Mouse (Mus musculus) urinary bladder, postnatal 14 days (tissue): ENCODE measurements at regions not wholly inside any gene's neighbourhood (a gene's known extent, or its start where the extent isn't known, plus 50 kb on each side); places are given as distances from the start of the nearest gene placed in this dataset.

Experiments
- DNase-seq: peaks from one replicate; pipeline ENCODE4 v3.0.0; 2021; ENCODE audit warnings: low spot score

DNA sequence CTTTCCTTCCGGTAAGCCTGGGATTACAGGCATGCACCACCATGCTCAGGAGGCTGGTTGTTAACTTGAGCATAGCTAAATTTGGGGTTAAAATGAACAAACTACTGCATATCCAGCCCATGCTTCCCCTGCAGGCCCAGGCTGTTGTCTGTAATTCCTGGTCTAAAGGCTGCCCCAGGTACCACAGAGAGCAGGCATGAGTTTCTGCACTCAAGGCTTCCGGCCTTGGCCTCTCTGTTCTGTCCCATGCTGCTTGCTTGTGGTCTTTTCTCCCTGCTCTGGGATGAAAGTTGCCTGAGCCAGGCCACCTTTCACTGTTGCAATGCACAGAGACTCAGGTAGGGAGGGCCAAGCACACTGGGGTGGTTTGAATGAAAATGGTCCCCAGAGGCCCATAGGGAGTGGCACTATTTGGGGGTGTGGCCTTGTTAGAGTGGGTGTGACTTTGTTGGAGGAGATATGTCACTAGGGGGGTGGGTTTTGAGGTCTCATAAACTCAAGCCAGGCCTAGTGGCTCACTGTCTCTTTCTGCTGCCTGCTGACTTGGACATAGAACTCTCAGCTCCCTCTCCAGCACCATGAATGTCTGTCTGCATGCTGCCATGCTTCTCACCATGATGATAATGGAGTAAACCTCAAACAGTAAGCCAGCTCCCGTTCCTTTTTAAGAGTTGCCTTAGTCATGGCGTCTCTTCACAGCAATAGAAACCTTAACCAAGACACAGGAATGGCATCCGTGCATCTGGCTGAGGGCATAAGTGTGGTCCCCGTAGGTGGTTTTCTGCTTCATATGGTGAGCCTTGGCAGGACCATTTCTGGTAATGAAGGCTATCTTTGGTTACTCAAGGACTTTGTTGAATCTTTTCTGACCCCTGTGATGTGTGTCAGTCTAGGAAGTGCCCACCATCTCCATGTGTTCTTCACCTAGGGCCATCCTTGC lies 86.7 kb upstream of the Zfp366 start:
- DNase-seq: no peak

DNA sequence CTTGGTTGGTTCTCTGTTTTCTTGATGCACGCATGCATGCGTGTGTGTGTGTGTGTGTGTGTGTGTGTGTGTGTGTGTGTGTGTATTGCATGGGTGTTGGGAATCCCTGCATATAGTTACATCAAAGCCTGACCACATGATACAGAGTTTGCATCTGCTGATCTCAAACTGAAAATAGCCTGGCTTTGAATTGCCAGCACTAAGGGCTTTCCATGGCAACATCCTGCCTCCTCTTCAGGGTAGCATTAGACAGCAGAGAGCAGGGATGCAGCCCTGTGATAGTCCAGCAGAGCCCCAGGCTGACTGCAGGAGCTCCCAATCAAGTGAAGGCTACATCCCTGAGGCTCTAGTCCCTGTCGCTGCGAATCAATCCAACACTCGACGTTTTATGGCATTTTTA lies 87.8 kb upstream of the Zfp366 start:
- DNase-seq: no peak

DNA sequence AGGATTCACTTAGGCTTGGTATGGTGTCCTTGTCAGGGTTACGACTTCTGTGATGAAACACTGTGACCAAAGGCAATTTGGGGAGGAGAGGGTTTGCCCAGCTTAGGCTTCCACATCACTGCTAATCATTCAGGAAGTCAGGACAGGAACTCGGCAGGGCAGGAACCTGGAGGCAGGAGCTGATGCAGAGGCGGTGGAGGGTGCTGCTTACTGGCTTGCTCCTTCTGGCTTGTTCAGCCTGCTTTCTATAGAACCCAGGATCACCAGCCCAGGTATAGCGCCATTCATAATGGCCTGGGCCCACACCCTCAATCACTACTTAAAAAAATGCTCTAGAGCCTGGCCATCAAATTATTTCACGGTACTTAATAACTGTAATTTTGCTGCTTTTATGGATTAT lies 89.6 kb upstream of the Zfp366 start:
- DNase-seq: no peak

DNA sequence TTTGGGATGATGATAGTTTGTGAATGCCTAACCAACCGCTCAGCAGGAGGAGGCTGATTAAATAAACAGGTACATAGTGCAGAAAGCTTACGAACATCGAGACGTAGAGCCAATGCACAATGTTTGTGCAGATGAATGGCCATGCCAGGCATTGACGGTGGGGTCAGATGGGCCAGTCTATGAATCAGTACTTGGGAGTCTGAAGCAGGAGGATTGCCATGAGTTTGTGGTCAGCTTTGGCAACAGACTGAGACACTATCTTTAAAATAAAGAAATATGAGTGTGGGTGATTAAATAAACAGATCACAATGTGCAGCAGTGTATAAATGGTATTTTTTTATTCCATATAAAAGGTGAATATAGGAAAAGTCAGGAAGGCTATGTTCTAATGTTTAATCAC lies 90.4 kb upstream of the Zfp366 start:
- DNase-seq: no peak

DNA sequence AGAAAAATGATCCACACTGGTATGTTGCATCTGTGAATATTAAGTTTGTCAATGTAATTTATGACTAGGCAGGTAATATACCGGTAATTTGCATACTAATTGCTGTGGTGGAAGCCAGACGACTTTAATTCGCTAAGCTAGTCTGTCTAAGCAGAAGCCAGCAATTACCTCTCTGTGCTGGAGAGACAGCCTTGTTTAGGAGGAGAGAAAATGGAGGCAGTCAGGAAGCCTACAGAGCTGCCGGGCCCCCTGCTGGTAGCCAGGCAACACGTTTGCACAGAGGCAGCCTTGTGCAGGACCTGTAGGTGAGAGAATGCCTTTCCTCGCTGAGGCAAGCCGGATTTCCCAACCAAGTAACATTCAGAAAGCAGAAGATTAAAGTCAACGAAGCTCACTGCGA lies 91.4 kb upstream of the Zfp366 start:
- DNase-seq: peak; percentile 81

DNA sequence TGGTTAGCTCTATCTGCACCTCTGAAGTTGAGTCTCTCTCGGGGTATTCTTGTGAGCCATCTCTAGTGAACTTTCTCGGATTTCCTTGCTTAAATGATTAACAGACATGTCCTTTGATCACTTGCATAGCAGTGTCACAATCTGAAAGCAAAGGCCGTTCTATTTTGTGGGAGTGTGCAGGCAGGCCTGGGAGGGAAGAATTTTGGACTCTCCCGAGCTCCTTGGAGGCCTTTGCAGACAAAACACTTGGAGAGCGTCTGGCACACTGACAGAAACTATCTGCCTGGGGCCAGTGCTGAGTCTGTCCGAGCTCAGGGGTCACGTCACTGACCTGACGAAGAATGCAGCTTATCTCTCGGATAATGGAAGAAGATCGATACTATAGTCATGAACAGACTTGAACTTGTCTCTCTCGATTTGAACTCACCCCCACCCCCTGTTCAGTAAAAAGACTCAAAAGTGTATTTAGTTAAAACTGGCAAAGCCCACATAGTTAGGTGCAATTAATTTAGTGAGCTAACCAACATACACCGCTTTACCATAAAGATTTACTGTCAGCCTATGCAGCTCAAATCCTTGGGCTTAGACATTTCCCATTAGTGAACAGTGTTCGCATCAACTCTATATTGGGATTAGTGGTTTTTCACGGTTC lies 92.2 kb upstream of the Zfp366 start:
- peak; percentile 39 for DNase-seq

DNA sequence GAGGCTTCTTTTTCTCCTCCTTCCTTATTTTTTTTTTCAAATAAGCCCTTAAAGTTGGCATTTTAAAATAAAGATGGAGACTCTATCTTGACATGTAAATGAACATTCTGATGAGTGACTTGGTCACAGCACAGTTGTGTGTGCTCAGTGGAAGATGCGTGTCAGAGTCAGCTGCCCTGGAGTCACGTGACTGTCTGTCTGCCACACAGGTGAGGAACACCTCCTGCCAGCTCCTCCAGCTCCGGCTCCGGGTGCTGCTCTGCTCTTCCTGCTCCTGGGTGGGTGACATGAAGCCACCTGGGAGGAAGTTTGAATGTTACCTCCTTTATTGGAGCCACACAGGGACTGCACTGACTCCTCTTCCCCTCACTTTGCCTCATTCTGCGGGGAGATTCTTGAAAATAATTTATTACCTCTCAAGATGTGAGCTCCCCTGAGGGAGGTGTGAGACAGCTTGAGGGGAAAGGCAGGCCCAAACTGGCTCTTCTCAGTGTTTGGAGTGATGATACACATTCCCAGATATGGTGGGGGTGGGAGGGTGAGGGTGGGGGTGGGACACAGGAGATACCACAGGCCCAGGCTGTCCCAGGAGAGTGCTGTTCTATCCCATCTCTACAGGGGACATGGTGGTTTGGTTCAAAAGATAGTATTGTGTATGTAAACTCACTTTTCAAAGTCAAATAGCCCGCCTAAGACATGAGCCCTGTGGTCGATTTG lies 92.9 kb upstream of the Zfp366 start:
- DNase-seq: no peak

DNA sequence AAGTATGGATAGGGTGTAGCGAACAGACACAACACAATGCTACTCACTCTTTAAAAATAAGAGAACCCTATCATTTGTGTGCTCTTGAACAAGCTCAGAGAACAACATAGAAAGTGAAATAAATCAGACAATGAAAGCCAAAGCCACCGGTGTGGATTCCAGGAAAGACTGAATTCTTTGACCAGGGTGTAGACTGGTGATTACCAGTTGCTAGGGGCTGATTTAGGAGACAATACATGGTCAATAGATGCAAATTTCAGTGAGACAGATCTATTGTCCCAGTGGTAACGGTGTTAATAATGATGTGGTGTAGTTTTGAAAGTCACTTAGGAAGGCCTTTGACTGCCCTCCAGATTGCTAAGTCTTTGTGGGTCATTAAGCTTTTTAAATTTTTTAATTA lies 94.3 kb upstream of the Zfp366 start:
- DNase-seq: no peak

DNA sequence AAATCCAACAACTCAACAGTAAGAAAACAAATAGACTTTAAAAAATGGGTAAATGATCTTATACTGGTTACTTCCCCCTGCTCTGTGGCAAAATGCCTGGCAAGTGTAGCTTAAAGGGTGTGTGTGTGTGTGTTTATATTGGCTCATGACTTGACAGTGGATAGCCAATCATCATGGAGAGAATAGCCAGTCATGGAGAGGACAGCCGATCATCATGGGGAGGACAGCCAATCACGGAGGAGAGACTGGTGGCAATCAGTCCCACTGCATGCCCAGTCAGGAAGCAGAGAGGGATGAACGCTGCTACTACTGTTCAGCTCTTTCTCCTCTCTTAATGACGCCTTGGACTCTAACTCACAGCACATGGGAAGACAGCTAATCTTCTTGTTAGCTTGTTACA lies 96.3 kb upstream of the Zfp366 start:
- no peak for DNase-seq

DNA sequence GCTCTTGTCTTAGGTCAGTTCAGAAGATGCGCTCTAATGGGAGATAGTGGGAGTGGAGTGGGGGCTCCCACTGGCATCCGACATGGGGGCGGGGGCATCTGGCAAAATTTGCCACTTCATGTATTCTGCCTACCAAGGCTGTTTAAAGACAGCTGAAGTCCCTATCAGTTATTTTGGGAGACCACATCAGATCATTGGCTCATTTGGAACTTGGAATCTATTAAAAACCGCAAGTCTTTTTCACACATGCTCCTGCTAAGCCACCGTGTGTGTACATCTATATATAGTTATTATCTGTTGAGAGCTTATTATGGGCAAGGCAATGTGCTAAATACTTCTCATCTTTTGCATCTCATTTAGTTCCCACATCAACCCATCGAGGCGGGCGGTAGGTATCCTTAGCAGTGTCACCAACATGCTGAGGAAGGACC lies 95.0 kb upstream of the 1700024P04Rik start:
- no peak for DNase-seq

DNA sequence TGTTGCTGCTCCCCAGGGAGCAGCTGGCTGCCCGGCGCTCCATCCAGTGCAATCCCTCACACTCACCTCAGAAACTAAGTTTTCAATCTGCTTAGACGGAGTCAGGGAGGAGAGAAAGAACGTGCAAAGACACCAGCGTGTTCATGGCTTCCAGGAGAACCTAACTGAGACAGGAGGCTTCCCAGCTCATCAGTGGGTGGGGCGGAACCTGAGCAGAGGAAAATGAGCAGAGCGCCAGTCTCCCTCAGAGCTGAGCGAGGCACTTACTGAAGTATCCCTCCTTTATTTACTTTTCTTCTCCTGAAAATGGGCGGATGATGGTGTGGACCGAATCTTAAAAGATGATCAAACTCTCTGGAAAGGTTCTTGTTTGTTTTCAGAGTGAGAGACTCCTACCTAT lies 94.3 kb upstream of the 1700024P04Rik start:
- DNase-seq: no peak

DNA sequence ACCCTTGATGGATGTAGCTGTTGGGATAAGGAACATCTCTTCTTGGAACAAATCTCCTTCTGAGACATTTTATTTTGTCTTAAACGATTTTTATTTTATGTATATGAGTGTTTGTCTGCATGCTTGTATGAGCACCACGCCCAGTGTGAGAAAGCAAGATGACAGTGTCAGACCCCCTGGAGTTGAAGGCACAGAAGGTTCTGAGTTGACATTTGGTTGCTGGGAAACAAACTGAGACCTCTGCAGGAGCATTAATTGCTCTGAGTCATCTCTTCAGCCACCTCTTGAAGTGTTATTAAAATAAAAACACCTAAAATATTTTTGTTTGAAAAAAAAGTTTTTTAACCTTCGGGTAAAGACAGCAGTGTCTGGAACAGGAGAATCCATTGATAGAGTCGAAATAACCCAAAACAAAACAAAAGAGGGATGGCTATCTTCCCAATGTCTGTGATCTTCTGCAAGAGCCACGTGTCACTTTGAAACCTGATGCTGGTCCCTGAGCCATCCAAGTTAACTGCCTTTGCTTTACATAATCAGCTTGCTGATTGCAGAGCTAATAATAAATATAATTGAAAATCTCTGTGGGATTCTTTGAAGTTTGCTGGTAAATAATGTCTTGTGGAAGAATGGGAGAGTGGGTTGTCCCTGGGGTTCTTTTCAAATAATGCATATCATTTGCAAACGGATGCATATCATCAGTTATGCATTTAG lies 92.8 kb upstream of the 1700024P04Rik start:
- DNase-seq: no peak

DNA sequence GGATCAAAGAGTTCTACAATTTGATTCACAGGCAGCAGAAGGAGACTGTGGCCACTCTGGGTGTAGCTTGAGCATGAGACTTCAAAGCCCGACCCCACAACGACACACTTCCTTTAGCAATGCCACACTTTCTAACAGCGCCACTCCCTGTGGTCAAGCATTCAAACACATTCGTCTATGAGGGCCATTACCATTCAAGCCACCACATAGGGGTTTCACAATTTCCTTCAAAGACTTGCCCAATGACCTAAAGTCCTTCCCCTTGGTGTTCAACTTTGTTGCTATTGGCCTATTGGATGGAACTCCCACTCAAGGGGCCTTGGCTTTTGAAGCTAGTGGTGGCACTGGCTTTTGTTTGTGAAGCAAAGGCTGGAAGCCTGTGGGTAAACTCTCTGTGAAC lies 91.1 kb upstream of the 1700024P04Rik start:
- DNase-seq: no peak

DNA sequence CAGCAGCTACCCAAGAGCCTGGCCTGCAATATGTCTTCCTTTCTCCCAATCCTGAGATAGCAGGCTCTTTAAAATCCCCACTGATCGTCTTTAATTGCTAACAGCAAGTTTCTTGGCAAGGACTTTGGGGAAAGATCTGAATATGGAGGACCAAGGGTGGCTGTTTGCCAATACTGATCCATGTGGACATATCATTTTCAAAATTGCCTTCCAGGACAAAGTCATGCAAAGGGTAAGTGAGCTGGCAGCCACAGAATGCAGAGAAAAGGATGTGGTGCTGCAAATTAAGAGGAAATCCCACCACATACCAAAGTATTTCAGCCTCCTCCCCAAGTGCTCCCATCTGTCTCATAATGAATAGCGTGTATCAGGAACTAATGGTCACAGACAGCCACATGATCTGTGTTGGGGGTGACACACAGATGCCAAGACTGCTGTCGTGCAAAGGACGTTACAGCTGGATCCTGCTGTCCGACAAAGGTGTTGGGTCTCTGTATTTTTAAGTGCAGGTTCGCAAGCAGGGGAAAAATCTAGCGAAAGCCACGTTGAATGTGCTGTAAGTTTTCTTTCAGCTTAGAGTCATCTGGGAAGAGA lies 87.6 kb upstream of the 1700024P04Rik start:
- no peak for DNase-seq

DNA sequence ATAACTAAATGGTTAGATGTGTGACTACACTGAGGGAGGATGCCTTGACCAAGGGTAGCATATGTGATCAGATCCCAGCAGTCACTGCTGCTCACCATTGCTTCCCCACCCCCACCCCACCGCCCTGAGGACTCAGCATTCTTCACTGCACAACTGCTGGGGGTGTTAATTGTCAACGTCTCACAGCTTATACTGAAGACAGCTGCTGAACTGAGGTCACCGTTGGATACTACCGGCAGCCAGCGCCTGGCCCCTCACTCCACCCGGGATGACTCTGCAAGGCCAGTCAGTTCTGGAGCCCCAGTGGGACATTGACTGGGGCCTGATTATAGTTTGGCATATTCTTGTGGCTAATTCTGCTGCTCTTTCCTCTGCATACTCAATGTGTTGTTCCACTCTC lies 87.0 kb upstream of the 1700024P04Rik start:
- no peak for DNase-seq

DNA sequence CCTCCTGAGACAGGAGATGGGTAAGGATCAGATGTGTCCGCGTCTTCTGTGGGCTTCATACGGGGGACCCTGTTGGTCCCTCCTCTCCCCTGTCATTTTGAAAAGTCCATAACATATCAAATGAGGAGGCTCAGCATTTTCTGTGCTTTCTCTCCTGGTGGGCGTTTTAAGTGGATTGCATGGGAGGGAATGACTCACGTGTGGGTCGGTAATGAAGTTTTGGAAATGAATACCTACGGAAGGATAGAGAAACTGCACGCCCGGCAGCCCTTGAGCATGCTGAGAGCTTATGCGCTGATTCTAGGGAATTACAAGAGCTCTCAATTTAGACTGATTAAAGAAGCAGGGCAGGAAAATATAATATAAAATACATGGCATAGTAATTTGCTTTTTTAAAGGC lies 85.4 kb upstream of the 1700024P04Rik start:
- DNase-seq: no peak

DNA sequence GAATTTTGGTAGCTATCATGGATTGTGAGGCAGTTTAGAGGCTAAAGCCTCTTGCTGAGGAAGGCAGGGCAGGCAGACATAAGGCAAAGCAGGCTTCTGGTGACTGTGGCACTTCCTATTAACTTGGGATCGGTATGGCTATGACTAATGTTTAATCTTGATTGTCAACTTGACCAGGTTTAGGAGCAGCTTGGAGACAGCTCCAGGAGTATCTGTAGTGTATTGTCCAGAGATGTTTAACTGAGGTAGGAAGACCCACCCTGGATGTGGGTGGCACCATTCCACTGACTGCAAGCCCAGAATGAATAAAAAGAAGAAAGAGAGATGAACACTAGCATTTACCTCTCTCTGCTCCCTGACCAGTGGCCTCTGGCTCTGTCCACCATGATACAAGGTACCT lies 83.1 kb upstream of the 1700024P04Rik start:
- DNase-seq: no peak

DNA sequence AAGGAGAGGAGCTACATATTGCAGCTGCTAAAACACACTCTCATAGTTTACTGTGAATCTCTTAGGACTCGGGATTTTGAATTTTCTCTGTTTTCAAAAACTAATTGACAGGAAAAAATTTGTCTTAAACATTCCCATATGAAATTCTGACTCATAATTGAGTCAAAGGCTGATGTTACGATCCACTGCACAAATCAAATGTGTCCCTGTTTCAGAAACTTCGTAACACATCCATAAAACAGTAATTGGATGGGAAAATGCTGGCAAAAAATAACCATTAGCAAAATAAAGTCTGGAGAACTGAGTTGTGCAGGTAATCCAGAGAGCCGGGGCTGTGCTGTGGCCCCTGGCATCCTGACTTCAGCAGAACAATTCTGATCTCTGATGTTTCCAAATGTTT lies 79.1 kb upstream of the 1700024P04Rik start:
- no peak for DNase-seq

DNA sequence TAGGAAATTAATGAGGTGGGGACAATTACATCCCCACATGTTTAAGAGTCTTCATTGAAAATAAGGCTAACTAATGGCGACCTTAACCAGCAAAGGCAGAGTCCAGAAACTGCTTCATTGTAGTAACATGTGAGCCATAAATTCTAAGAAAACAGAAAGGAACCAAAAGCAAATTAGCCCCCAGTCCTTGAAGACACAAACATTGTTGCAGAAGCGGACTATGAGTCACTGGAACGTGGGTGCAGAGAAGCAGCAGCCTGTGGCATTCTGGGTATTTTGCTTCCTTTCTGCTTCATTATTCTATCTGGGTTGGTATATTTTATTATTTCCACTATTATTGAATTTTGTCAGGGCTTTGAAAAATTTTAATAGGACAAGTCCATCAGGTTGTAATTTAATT lies 78.6 kb upstream of the 1700024P04Rik start:
- no peak for DNase-seq

DNA sequence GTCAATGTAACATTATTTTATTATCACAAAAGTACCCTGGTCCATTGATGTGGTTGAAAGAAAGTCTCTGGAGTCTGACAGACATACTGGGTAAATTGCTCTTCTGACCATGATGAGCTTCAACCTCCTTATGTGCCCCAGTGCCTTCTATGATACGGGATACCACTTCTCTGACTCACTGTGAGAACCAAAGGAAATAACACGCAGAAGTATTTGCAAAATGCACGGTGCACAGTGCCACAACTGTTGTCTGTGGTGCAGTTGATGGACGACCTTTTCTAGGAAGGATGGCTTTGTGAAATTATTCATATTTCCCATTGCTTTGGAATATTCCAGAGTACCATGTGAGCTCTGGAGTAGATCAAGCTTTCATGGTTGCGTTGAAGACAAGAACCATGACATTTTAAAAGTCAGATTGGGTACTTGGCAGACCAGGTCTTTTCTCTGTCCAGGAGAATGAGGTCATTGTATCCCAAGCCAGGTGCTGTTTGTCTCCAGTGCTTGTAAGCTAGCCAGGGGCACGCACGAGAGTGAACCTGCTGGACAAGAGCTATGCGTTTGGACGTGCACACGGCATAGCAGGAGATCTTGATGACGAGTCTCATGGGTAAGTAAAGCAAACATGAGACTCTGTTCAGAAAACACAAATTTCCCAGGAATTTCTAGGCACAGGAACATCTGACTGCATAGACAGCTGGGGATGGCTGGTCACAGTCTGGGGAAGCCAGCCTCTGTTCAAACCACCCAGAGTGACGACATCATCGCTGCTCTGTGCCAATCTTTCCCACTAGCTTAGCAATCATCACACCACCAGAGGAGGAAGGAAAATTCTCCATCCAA lies 74.0 kb upstream of the 1700024P04Rik start:
- DNase-seq: peak; percentile 27

DNA sequence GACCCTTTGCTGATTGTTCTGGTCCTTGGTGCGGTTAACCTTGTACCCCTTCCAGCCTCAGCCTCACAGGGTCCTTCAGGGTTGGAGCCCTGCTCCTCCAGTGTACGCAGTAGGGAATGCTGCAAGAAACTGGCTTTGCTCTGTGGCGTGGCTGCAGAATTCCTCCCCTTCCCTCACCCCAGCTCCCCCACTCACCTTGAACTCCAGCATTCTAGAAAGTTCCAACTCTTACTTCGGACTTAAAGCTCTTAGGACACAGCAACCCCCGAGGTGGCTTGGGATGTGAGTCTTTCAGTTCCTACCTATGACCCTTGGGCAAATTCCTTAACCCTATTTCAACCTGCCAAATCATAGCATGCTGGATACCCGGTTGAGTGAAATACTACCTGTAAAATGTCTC lies 73.3 kb upstream of the 1700024P04Rik start:
- no peak for DNase-seq
